Comparison of ENCODE assay signal across 18 mouse cellular contexts in the genomic region with DNA sequence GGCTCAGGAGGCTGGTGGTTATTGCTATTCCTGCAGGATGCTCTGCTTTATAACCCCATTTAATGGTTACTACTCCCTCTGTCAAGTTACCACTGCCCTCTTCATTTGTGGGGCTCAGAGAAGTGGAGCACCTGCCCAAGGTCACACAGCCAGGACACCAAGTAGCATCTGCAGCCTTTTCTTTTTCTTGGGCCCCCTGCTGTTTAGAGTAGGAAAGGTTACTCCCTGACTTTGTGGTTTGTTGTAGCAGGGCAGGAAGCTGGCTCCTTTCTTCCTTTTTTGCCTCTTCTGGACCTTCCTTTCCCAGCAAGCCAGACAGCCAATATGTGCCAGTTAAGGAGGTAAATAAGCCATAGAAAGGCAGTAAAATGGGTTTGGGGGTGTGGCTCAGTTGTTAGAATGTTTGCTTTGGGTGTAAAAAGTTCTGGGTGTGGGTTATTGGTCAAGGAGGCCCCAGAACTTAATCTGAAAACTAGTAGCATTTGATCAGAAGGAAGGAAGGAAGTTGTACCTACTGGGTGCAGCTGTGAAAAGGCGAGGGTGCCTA. TPM values are rescaled to one million over a fixed set of nuclear protein-coding genes. Genes with fewer than 3 reads are reported as not detected.
DNase-seq lines count a peak whose midpoint lies in the region; ATAC-seq and TF ChIP-seq lines count a peak whose summit lies in the region.
"Had no signal": no experiment of that assay in that cellular context is flagged by ENCODE, and none has a peak within 500 bp of the region (broad histone marks: within the 10 kb centered on the region; RNA-seq: fewer than 3 reads in every experiment).

No protein-coding gene starts in this region.

- 50% methylated on average over 1 of the region's 1 CpGs for WGBS in kidney, postnatal 0 days
- 12% methylated on average over 1 of the region's 1 CpGs for WGBS in thymus, adult 2 months
- 14% methylated on average over 1 of the region's 1 CpGs for WGBS in intestine, postnatal 0 days

- no peaks in the 10 kb centered on the region for H3K36me3 ChIP-seq in kidney, postnatal 0 days (ENCODE audit: insufficient read depth, low read length)
- H3K36me3 ChIP-seq in thymus, adult 2 months (ENCODE audit: control insufficient read depth, insufficient read depth, low read length) = no peaks in the 10 kb centered on the region
- no peaks in the 10 kb centered on the region for H3K36me3 ChIP-seq in intestine, postnatal 0 days (ENCODE audit: control insufficient read depth, insufficient read depth)
- H3K36me3 ChIP-seq: embryonic facial prominence, embryonic 10.5 days; forebrain, embryonic 15.5 days; hindbrain, embryonic 13.5 days; limb, embryonic 13.5 days; midbrain, embryonic 10.5 days had no signal

- H3K9ac ChIP-seq in kidney, postnatal 0 days (ENCODE audit: low read depth, low read length) = no peak overlapping the region
- no peak overlapping the region for H3K9ac ChIP-seq in intestine, postnatal 0 days (ENCODE audit: low read depth, low read length)
- H3K9ac ChIP-seq: forebrain, embryonic 15.5 days; hindbrain, embryonic 13.5 days; limb, embryonic 13.5 days had no signal

- ATAC-seq in kidney, postnatal 0 days (replicated peaks; ENCODE audit: low FRiP score, low read depth) = no peak
- ATAC-seq in intestine, postnatal 0 days = peak; percentile 42
- ATAC-seq: forebrain, embryonic 15.5 days had no signal

- no peak for DNase-seq in kidney, postnatal 0 days (ENCODE audit: low spot score)
- DNase-seq in kidney, postnatal 14 days = no peak
- peak; percentile 43 for DNase-seq in thymus, adult 2 months
- DNase-seq in thymus, postnatal 4 days = no peak
- DNase-seq in thymus, postnatal 14 days = peak; percentile 57
- DNase-seq in retina, embryonic 14.5 days (ENCODE audit: low spot score) = no peak
- no peak for DNase-seq in right cerebral cortex, postnatal 10 days (ENCODE audit: low spot score in 2 of 2)
- DNase-seq: adrenal gland, postnatal 36 days; kidney, adult 2 months; kidney, postnatal 4 days; right cerebral cortex, postnatal 14 days had no signal

- H3K4me1 ChIP-seq in kidney, postnatal 0 days (replicated peaks; ENCODE audit: insufficient read depth, low read length) = no peaks in the 10 kb centered on the region
- H3K4me1 ChIP-seq in thymus, adult 2 months (replicated peaks; ENCODE audit: control insufficient read depth, insufficient read depth, low read length) = peaks cover 32% of the 10 kb centered on the region
- H3K4me1 ChIP-seq in intestine, postnatal 0 days (replicated peaks; ENCODE audit: control insufficient read depth, insufficient read depth, low read length) = no peaks in the 10 kb centered on the region
- H3K4me1 ChIP-seq: limb, embryonic 13.5 days had no signal

- TF ChIP-seq CTCF in kidney, postnatal 0 days (IDR thresholded peaks at IDR 0.05; ENCODE audit: low read depth) = peak; percentile 34; the same call in 1 of the 2 replicates
- no peak for TF ChIP-seq CTCF in thymus, adult 2 months (IDR thresholded peaks at IDR 0.05; ENCODE audit: borderline replicate concordance, control insufficient read depth, extremely low read depth, insufficient read depth, low read length, poor library complexity)
- peak; percentile 48 for TF ChIP-seq CTCF in intestine, postnatal 0 days (IDR thresholded peaks at IDR 0.05; ENCODE audit: low read depth)

- no peak overlapping the region for H3K4me2 ChIP-seq in kidney, postnatal 0 days (ENCODE audit: low read length)
- H3K4me2 ChIP-seq in intestine, postnatal 0 days (replicated peaks; ENCODE audit: low read depth) = no peak overlapping the region
- H3K4me2 ChIP-seq: forebrain, embryonic 15.5 days; hindbrain, embryonic 13.5 days; limb, embryonic 13.5 days had no signal

- H3K27me3 ChIP-seq in kidney, postnatal 0 days (ENCODE audit: insufficient read depth, low read length) = no peaks in the 10 kb centered on the region
- no peaks in the 10 kb centered on the region for H3K27me3 ChIP-seq in thymus, adult 2 months (ENCODE audit: control insufficient read depth, insufficient read depth, low read length)
- H3K27me3 ChIP-seq in intestine, postnatal 0 days (replicated peaks; ENCODE audit: control insufficient read depth, insufficient read depth, low read length) = no peaks in the 10 kb centered on the region
- H3K27me3 ChIP-seq: forebrain, embryonic 15.5 days; hindbrain, embryonic 13.5 days had no signal

- H3K27ac ChIP-seq in kidney, postnatal 0 days = no peak overlapping the region
- no peak overlapping the region for H3K27ac ChIP-seq in thymus, adult 2 months (ENCODE audit: control insufficient read depth, insufficient read depth, low read length)
- no peak overlapping the region for H3K27ac ChIP-seq in intestine, postnatal 0 days (ENCODE audit: low read depth, low read length)
- H3K27ac ChIP-seq: embryonic facial prominence, embryonic 10.5 days; forebrain, embryonic 15.5 days; hindbrain, embryonic 13.5 days; limb, embryonic 13.5 days had no signal

- H3K4me3 ChIP-seq in kidney, postnatal 0 days (replicated peaks; ENCODE audit: low read depth, low read length) = no peak overlapping the region
- no peak overlapping the region for H3K4me3 ChIP-seq in thymus, adult 2 months (ENCODE audit: control insufficient read depth, insufficient read depth, low read length)
- no peak overlapping the region for H3K4me3 ChIP-seq in intestine, postnatal 0 days (ENCODE audit: low read depth, low read length)
- H3K4me3 ChIP-seq: embryonic facial prominence, embryonic 10.5 days; erythroblast, embryonic 14.5 days; forebrain, embryonic 15.5 days; hindbrain, embryonic 13.5 days; limb, embryonic 13.5 days; midbrain, embryonic 10.5 days had no signal

- TF ChIP-seq POLR2A in thymus, adult 2 months (IDR thresholded peaks at IDR 0.05; ENCODE audit: control insufficient read depth, extremely low read depth, insufficient read depth, low read length, poor library complexity) = no peak

- no peaks in the 10 kb centered on the region for H3K9me3 ChIP-seq in kidney, postnatal 0 days (replicated peaks; ENCODE audit: low read length)
- no peaks in the 10 kb centered on the region for H3K9me3 ChIP-seq in intestine, postnatal 0 days (ENCODE audit: control insufficient read depth)
- H3K9me3 ChIP-seq: embryonic facial prominence, embryonic 10.5 days; forebrain, embryonic 15.5 days; hindbrain, embryonic 13.5 days; limb, embryonic 13.5 days; midbrain, embryonic 10.5 days had no signal

RNA-seq across cellular contexts. Expression of gene Trp53i11, which starts 32.8 kb away (rescaled TPM):
- 24.9 and 28.3 TPM in 2 replicates for polyA plus RNA-seq in kidney, postnatal 0 days (2015; fragmentation: Nextera tagmentation; extraction: Ambion mirVana)
- 444 and 462 TPM in 2 replicates for polyA plus RNA-seq in thymus, adult 2 months (2012; rRNA removed)
- polyA plus RNA-seq in intestine, postnatal 0 days (2015; fragmentation: Nextera tagmentation; extraction: Ambion mirVana) = 16.4 and 21.8 TPM in 2 replicates

Comparison
In these comparisons a context has a peak if more than half of its experiments do, and no peak if none do; other contexts are left out.
1. DNase-seq: peak in thymus, adult 2 months (single experiment) and thymus, postnatal 14 days (single experiment); none in kidney, postnatal 0 days (single experiment), kidney, postnatal 14 days (single experiment), thymus, postnatal 4 days (single experiment), retina, embryonic 14.5 days (single experiment) and right cerebral cortex, postnatal 10 days (0 of 2).
2. RNA of gene Trp53i11, which starts 32.8 kb away (polyA plus RNA-seq): 444 to 462 TPM in thymus, adult 2 months; 24.9 to 28.3 TPM in kidney, postnatal 0 days and 16.4 to 21.8 TPM in intestine, postnatal 0 days; every median in the first group is over 10 times any median in the second.